Mouse (Mus musculus): ENCODE measurements at regions not wholly inside any gene's neighbourhood (a gene's known extent, or its start where the extent isn't known, plus 50 kb on each side); places are given as distances from the start of the nearest gene placed in this dataset.

DNA sequence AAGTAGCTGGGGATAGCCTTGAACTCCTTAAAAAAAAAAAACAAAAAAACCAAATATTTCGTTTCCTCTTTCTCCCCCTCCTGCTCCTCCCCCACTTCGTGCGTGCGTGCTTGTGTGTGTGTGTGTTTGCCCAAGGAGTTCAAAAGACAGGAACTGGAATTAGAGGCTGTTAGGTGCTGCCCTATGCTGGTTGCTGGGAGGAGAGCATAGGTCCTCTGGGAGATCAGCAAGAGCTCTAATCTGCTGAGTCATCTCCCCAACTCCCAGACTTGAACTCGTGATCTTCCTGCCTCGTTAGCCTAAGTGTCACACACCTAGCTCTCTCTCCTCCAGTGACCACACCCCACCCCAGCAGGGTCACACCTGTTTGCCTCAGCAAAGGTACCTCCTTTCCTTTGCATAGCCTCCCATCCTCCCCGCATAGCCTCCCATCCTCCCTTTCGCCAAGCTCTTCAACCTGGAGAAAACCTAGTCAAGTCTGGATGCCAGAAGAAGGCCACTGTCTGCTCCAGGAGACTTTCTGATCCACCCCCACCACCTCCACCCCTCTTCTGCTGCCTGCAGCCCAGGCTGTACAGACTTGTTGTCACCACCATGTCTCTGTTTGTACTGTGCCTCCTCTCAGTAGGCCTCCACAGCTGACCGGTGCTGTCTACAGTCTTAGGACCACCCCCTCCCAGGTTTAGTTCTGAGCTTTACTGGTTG is 110.5 kb upstream of the Jun start:
- Histone ChIP-seq H3K27ac (ENCODE audit: control insufficient read depth, insufficient read depth, low read length) (no peak overlapping the region), H3K4me3 (ENCODE audit: control insufficient read depth, insufficient read depth, low read length) (no peak overlapping the region), H3K36me3 (ENCODE audit: control insufficient read depth, insufficient read depth, low read length) (no peaks in the 10 kb centered on the region), H3K27me3 (ENCODE audit: control insufficient read depth, insufficient read depth, low read length) (no peaks in the 10 kb centered on the region), H3K4me1 (replicated peaks; ENCODE audit: control insufficient read depth, insufficient read depth, low read length) (peaks cover 10% of the 10 kb centered on the region)
- DNase-seq: no peak
- no peak for TF ChIP-seq CTCF (IDR thresholded peaks at IDR 0.05; ENCODE audit: borderline replicate concordance, control insufficient read depth, extremely low read depth, insufficient read depth, low read length, poor library complexity)
- 37% methylated on average over 9 of the region's 9 CpGs for WGBS

DNA sequence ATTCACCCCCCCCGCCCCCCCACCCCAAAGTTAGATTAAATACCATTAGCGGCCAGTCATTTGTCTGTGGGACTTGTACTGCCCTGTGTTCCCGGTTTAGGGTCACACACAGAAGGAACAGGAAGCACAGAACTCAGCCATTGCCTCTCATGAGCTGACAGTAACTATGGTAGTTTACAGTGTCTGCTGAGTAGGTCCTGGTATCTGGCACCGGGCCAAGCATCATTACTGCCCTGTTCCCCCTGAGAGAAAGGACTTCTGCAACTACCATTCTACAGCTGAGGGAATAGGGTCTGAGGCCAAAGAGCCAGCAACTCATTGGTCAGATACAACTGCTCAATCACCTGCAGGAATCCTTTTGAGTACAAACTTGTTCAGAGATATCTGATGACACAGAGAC is 111.4 kb upstream of the Jun start:
- DNase-seq: no peak
- 85% methylated on average over 4 of the region's 4 CpGs for WGBS
- Histone ChIP-seq H3K4me3 (ENCODE audit: control insufficient read depth, insufficient read depth, low read length) (no peak overlapping the region), H3K27me3 (ENCODE audit: control insufficient read depth, insufficient read depth, low read length) (no peaks in the 10 kb centered on the region), H3K4me1 (replicated peaks; ENCODE audit: control insufficient read depth, insufficient read depth, low read length) (peaks cover 10% of the 10 kb centered on the region), H3K27ac (ENCODE audit: control insufficient read depth, insufficient read depth, low read length) (no peak overlapping the region), H3K36me3 (ENCODE audit: control insufficient read depth, insufficient read depth, low read length) (no peaks in the 10 kb centered on the region)
- no peak for TF ChIP-seq POLR2A (IDR thresholded peaks at IDR 0.05; ENCODE audit: control insufficient read depth, extremely low read depth, insufficient read depth, low read length, poor library complexity)
- no peak for TF ChIP-seq CTCF (IDR thresholded peaks at IDR 0.05; ENCODE audit: borderline replicate concordance, control insufficient read depth, extremely low read depth, insufficient read depth, low read length, poor library complexity)

- peaks cover 7% of the 10 kb centered on the region for H3K4me1 ChIP-seq (replicated peaks; ENCODE audit: control insufficient read depth, insufficient read depth, low read length)
- H3K27me3 ChIP-seq (ENCODE audit: control insufficient read depth, insufficient read depth, low read length): no peaks in the 10 kb centered on the region
- no peak overlapping the region for H3K4me3 ChIP-seq (ENCODE audit: control insufficient read depth, insufficient read depth, low read length)
- DNase-seq: no peak
- no peaks in the 10 kb centered on the region for H3K36me3 ChIP-seq (ENCODE audit: control insufficient read depth, insufficient read depth, low read length)
- TF ChIP-seq POLR2A (IDR thresholded peaks at IDR 0.05; ENCODE audit: control insufficient read depth, extremely low read depth, insufficient read depth, low read length, poor library complexity) (no peak), CTCF (IDR thresholded peaks at IDR 0.05; ENCODE audit: borderline replicate concordance, control insufficient read depth, extremely low read depth, insufficient read depth, low read length, poor library complexity) (no peak)
- no peak overlapping the region for H3K27ac ChIP-seq (ENCODE audit: control insufficient read depth, insufficient read depth, low read length)
- 91% methylated on average over 5 of the region's 5 CpGs for WGBS
Observed at GRCm38 (mm10) chr4:95166503-95166902, 114.5 kb upstream of the Jun start.

GRCm38 (mm10) chr4:95167216-95167615 is 115.2 kb upstream of the Jun start:
- Histone ChIP-seq H3K4me3 (ENCODE audit: control insufficient read depth, insufficient read depth, low read length) (no peak overlapping the region), H3K27ac (ENCODE audit: control insufficient read depth, insufficient read depth, low read length) (no peak overlapping the region), H3K27me3 (ENCODE audit: control insufficient read depth, insufficient read depth, low read length) (no peaks in the 10 kb centered on the region), H3K4me1 (replicated peaks; ENCODE audit: control insufficient read depth, insufficient read depth, low read length) (peaks cover 7% of the 10 kb centered on the region), H3K36me3 (ENCODE audit: control insufficient read depth, insufficient read depth, low read length) (no peaks in the 10 kb centered on the region)
- DNase-seq: no peak
- WGBS: 67% methylated on average over 1 of the region's 1 CpGs
- TF ChIP-seq CTCF (IDR thresholded peaks at IDR 0.05; ENCODE audit: borderline replicate concordance, control insufficient read depth, extremely low read depth, insufficient read depth, low read length, poor library complexity) (no peak), POLR2A (IDR thresholded peaks at IDR 0.05; ENCODE audit: control insufficient read depth, extremely low read depth, insufficient read depth, low read length, poor library complexity) (no peak)

DNA sequence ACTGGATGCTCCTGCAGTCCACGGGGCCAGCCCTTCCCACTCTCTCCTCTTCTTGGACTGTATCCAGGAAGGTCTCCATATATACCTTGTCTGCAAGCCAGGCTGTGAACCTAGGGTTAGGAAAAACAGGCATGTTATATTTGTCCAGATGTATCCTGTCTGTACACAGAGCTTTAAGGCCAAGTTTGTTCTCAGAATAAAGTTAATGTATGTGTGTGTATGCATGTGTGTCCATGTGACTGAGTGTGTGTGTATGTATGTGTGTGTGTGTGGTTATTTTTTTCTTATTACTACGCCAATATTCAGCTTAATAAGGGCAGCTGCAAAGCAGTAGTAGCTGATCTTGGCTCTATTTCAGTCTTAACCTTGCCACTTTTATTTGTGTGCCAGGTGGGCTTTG is 117.7 kb upstream of the Jun start:
- Histone ChIP-seq H3K36me3 (ENCODE audit: control insufficient read depth, insufficient read depth, low read length) (no peaks in the 10 kb centered on the region), H3K4me3 (ENCODE audit: control insufficient read depth, insufficient read depth, low read length) (no peak overlapping the region), H3K27ac (ENCODE audit: control insufficient read depth, insufficient read depth, low read length) (no peak overlapping the region), H3K4me1 (replicated peaks; ENCODE audit: control insufficient read depth, insufficient read depth, low read length) (no peaks in the 10 kb centered on the region), H3K27me3 (ENCODE audit: control insufficient read depth, insufficient read depth, low read length) (no peaks in the 10 kb centered on the region)
- DNase-seq: no peak
- WGBS: 90% methylated on average over 2 of the region's 2 CpGs
- TF ChIP-seq CTCF (IDR thresholded peaks at IDR 0.05; ENCODE audit: borderline replicate concordance, control insufficient read depth, extremely low read depth, insufficient read depth, low read length, poor library complexity) (no peak), POLR2A (IDR thresholded peaks at IDR 0.05; ENCODE audit: control insufficient read depth, extremely low read depth, insufficient read depth, low read length, poor library complexity) (no peak)

- Histone ChIP-seq H3K36me3 (ENCODE audit: control insufficient read depth, insufficient read depth, low read length) (no peaks in the 10 kb centered on the region), H3K4me1 (replicated peaks; ENCODE audit: control insufficient read depth, insufficient read depth, low read length) (no peaks in the 10 kb centered on the region; the same call in 1 of the 2 replicates), H3K27ac (ENCODE audit: control insufficient read depth, insufficient read depth, low read length) (no peak overlapping the region), H3K27me3 (ENCODE audit: control insufficient read depth, insufficient read depth, low read length) (no peaks in the 10 kb centered on the region), H3K4me3 (ENCODE audit: control insufficient read depth, insufficient read depth, low read length) (no peak overlapping the region)
- DNase-seq: no peak
- TF ChIP-seq POLR2A (IDR thresholded peaks at IDR 0.05; ENCODE audit: control insufficient read depth, extremely low read depth, insufficient read depth, low read length, poor library complexity): no peak
- no peak for TF ChIP-seq CTCF (IDR thresholded peaks at IDR 0.05; ENCODE audit: borderline replicate concordance, control insufficient read depth, extremely low read depth, insufficient read depth, low read length, poor library complexity)
- WGBS: 63% methylated on average over 2 of the region's 2 CpGs
Observed at GRCm38 (mm10) chr4:95177753-95178152, 125.7 kb upstream of the Jun start.

DNA sequence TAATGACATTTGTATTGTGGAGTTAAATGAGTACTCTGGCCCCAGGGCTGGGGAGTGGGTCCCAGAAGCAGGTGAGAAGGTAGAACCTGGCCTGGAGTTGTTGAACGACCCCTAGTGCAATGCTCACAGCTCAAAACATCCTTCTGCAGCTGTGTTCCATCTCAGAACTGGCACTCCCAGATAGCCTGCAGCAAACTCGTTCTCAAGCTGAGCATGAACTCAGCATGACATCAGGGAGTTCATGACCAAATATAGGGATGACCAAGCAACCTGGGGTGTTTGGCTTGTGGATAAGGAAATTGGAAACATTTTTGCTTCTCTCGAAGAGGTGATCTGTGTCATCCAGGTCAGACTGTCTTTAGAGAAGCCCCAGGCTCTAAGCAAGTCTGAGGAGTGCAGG is 126.4 kb upstream of the Jun start:
- WGBS: 77% methylated on average over 3 of the region's 3 CpGs
- TF ChIP-seq POLR2A (IDR thresholded peaks at IDR 0.05; ENCODE audit: control insufficient read depth, extremely low read depth, insufficient read depth, low read length, poor library complexity) (no peak), CTCF (IDR thresholded peaks at IDR 0.05; ENCODE audit: borderline replicate concordance, control insufficient read depth, extremely low read depth, insufficient read depth, low read length, poor library complexity) (no peak)
- Histone ChIP-seq H3K4me3 (ENCODE audit: control insufficient read depth, insufficient read depth, low read length) (no peak overlapping the region), H3K27ac (ENCODE audit: control insufficient read depth, insufficient read depth, low read length) (no peak overlapping the region), H3K36me3 (ENCODE audit: control insufficient read depth, insufficient read depth, low read length) (no peaks in the 10 kb centered on the region), H3K27me3 (ENCODE audit: control insufficient read depth, insufficient read depth, low read length) (no peaks in the 10 kb centered on the region), H3K4me1 (replicated peaks; ENCODE audit: control insufficient read depth, insufficient read depth, low read length) (no peaks in the 10 kb centered on the region; the same call in 1 of the 2 replicates)
- DNase-seq: no peak
